9 mouse cellular contexts compared by ENCODE assay signal in the genomic region with DNA sequence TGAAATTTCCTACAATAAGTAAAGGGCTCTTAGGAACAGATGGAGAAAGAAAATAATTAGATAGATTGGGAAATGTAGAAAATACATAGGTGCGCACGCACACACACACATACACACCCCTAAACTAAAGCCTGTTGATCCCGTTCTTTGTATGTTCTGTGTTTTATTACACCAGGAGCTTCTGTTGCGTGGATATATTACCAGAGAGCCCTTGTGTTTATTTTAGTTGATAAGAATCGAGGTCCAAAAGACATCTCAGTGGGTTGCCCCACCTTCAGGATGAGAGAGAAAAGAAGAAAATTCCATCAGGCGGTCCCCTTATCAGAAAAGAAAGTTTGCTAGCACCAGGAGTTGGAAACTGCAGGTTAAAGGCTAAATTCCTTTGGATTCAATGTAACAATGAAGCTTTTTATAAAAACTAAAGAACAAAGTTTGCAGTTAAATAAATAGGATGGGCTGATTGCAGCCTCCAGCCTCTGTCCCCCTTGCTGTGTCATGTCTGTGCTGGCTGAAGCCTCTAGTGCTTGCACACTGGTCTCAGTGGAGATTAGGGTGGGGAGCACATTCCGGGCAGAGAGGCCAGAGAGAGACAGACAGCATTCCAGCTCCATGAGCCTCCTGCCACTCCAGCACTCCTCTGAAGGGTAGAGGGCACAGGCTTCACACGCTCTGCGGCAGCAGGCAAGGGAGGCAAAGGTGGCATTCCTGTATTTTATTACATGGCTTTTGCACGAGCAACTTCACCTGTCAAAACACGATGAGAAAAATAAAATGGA. TPM values are rescaled to one million over a fixed set of nuclear protein-coding genes. Genes with fewer than 3 reads are reported as not detected.
DNase-seq lines count a peak whose midpoint lies in the region; ATAC-seq and TF ChIP-seq lines count a peak whose summit lies in the region.
"Had no signal": no experiment of that assay in that cellular context is flagged by ENCODE, and none has a peak within 500 bp of the region (broad histone marks: within the 10 kb centered on the region; RNA-seq: fewer than 3 reads in every experiment).

No protein-coding gene starts in this region.

- WGBS in embryonic facial prominence, embryonic 14.5 days: 49% methylated on average over 11 of the region's 11 CpGs
- WGBS in intestine, embryonic 15.5 days: 28% methylated on average over 11 of the region's 11 CpGs
- WGBS in stomach, postnatal 0 days: 30% methylated on average over 11 of the region's 11 CpGs

- no peaks in the 10 kb centered on the region for H3K9me3 ChIP-seq in embryonic facial prominence, embryonic 14.5 days (ENCODE audit: control insufficient read depth, low read length)
- H3K9me3 ChIP-seq in intestine, embryonic 15.5 days: no peaks in the 10 kb centered on the region
- no peaks in the 10 kb centered on the region for H3K9me3 ChIP-seq in stomach, postnatal 0 days (ENCODE audit: control insufficient read depth, low read length)
- H3K9me3 ChIP-seq: megakaryocyte, embryonic 14.5 days had no signal

- H3K27ac ChIP-seq in embryonic facial prominence, embryonic 14.5 days (replicated peaks; ENCODE audit: low read depth, low read length): no peak overlapping the region
- peak overlapping the region; percentile 51; the same call in 1 of the 2 replicates for H3K27ac ChIP-seq in intestine, embryonic 15.5 days
- 0 out of 2 replicates have a peak overlapping the region, but pooled peaks have one; percentile 2 for H3K27ac ChIP-seq in stomach, postnatal 0 days (replicated peaks)

- no peak for ATAC-seq in embryonic facial prominence, embryonic 14.5 days (ENCODE audit: low read depth)
- ATAC-seq in intestine, embryonic 15.5 days: peak; percentile 87
- ATAC-seq in stomach, postnatal 0 days (ENCODE audit: low FRiP score, low TSS enrichment): peak; percentile 43; the same call in 1 of the 2 replicates
- no peak for ATAC-seq in erythroid progenitor cell, adult 5-6 weeks (replicated peaks; ENCODE audit: low FRiP score, poor library complexity, severe bottlenecking)

- H3K9ac ChIP-seq in embryonic facial prominence, embryonic 14.5 days (ENCODE audit: low read depth, low read length): no peak overlapping the region
- no peak overlapping the region for H3K9ac ChIP-seq in intestine, embryonic 15.5 days
- H3K9ac ChIP-seq in stomach, postnatal 0 days (ENCODE audit: low read length): no peak overlapping the region

- peak; percentile 41 for DNase-seq in kidney, postnatal 14 days
- DNase-seq in kidney, adult 9 months: no peak
- peak; percentile 21 for DNase-seq in embryonic facial prominence, embryonic 14.5 days (ENCODE audit: low spot score)
- peak; percentile 30 for DNase-seq in stomach, postnatal 0 days (ENCODE audit: low spot score)
- no peak for DNase-seq in right cerebral cortex, postnatal 4 days
- DNase-seq in adrenal gland, postnatal 4 days (ENCODE audit: low spot score in 2 of 2): no peak

- TF ChIP-seq EP300 in stomach, postnatal 0 days (optimal IDR thresholded peaks at IDR 0.05): no peak

- TF ChIP-seq CTCF in stomach, postnatal 0 days (IDR thresholded peaks at IDR 0.05; ENCODE audit: low read depth): no peak

- no peak overlapping the region for H3K4me3 ChIP-seq in embryonic facial prominence, embryonic 14.5 days (ENCODE audit: low read depth, low read length)
- H3K4me3 ChIP-seq in intestine, embryonic 15.5 days (replicated peaks): no peak overlapping the region
- H3K4me3 ChIP-seq in stomach, postnatal 0 days (ENCODE audit: low read depth, low read length): no peak overlapping the region
- H3K4me3 ChIP-seq: megakaryocyte, embryonic 14.5 days had no signal

- no peak overlapping the region for H3K4me2 ChIP-seq in embryonic facial prominence, embryonic 14.5 days (ENCODE audit: low read depth, low read length)
- peak overlapping the region; percentile 9; the same call in 1 of the 2 replicates for H3K4me2 ChIP-seq in intestine, embryonic 15.5 days (replicated peaks)
- no peak overlapping the region for H3K4me2 ChIP-seq in stomach, postnatal 0 days (replicated peaks; ENCODE audit: low read depth)

- H3K4me1 ChIP-seq in embryonic facial prominence, embryonic 14.5 days (ENCODE audit: control insufficient read depth, insufficient read depth, low read length): no peaks in the 10 kb centered on the region
- H3K4me1 ChIP-seq in intestine, embryonic 15.5 days (replicated peaks): no peaks in the 10 kb centered on the region
- 0 out of 2 replicates have a peak, but pooled peaks cover 3% of the 10 kb centered on the region for H3K4me1 ChIP-seq in stomach, postnatal 0 days (replicated peaks; ENCODE audit: control insufficient read depth, insufficient read depth)

- H3K36me3 ChIP-seq in embryonic facial prominence, embryonic 14.5 days (ENCODE audit: control insufficient read depth, insufficient read depth, low read length): no peaks in the 10 kb centered on the region
- H3K36me3 ChIP-seq in intestine, embryonic 15.5 days: no peaks in the 10 kb centered on the region
- no peaks in the 10 kb centered on the region for H3K36me3 ChIP-seq in stomach, postnatal 0 days (ENCODE audit: control insufficient read depth, insufficient read depth, low read length)

- H3K27me3 ChIP-seq in embryonic facial prominence, embryonic 14.5 days (replicated peaks; ENCODE audit: control insufficient read depth, insufficient read depth, low read length): no peaks in the 10 kb centered on the region
- no peaks in the 10 kb centered on the region for H3K27me3 ChIP-seq in intestine, embryonic 15.5 days (replicated peaks)
- H3K27me3 ChIP-seq in stomach, postnatal 0 days (ENCODE audit: control insufficient read depth, insufficient read depth, low read length): no peaks in the 10 kb centered on the region
- H3K27me3 ChIP-seq: megakaryocyte, embryonic 14.5 days had no signal

RNA-seq across cellular contexts. Expression of gene Gm33543, which starts 21.8 kb away (rescaled TPM):
- polyA plus RNA-seq in embryonic facial prominence, embryonic 14.5 days (2014; fragmentation: Nextera tagmentation; extraction: Ambion mirVana): not detected in 2 replicates
- not detected in 2 replicates for polyA plus RNA-seq in intestine, embryonic 15.5 days (2015; fragmentation: Nextera tagmentation; extraction: Ambion mirVana)
- not detected in 2 replicates for polyA plus RNA-seq in stomach, postnatal 0 days (2015; fragmentation: Nextera tagmentation; extraction: Ambion mirVana)
- total RNA-seq in erythroid progenitor cell, adult 5-6 weeks (2015; ENCODE audit: low replicate concordance): not detected in 2 replicates
- total RNA-seq in erythroid progenitor cell, adult 5-6 weeks (2017; ENCODE audit: low replicate concordance): not detected in 2 replicates
- total RNA-seq in adrenal gland, postnatal 4 days (2021): under 1 TPM in 1 of 2 experiments, not detected in 1; 0.23 TPM

Comparison
In these comparisons a context has a peak if more than half of its experiments do, and no peak if none do; other contexts are left out.
1. DNase-seq: peak in kidney, postnatal 14 days (single experiment), embryonic facial prominence, embryonic 14.5 days (single experiment) and stomach, postnatal 0 days (single experiment); none in kidney, adult 9 months (single experiment), right cerebral cortex, postnatal 4 days (single experiment) and adrenal gland, postnatal 4 days (0 of 2).
2. ATAC-seq: peak in intestine, embryonic 15.5 days (single experiment) and stomach, postnatal 0 days (single experiment); none in embryonic facial prominence, embryonic 14.5 days (single experiment) and erythroid progenitor cell, adult 5-6 weeks (single experiment).